Mouse (Mus musculus) right cerebral cortex, adult 2 months (tissue): ENCODE measurements around the gene Sec24a.
"Not testable (repeated sequence)": the region's sequence is repeated elsewhere in the genome, so short reads cannot be mapped to it uniquely, and the experiment has no call there.

ENCODE experiments used
- DNase-seq, 2 experiments: peaks; one replicate each; pipeline ENCODE4 v3.0.0; 2021 to 2022; ENCODE audit warnings: low spot score in 2 of 2

Gene Sec24a

DNA sequence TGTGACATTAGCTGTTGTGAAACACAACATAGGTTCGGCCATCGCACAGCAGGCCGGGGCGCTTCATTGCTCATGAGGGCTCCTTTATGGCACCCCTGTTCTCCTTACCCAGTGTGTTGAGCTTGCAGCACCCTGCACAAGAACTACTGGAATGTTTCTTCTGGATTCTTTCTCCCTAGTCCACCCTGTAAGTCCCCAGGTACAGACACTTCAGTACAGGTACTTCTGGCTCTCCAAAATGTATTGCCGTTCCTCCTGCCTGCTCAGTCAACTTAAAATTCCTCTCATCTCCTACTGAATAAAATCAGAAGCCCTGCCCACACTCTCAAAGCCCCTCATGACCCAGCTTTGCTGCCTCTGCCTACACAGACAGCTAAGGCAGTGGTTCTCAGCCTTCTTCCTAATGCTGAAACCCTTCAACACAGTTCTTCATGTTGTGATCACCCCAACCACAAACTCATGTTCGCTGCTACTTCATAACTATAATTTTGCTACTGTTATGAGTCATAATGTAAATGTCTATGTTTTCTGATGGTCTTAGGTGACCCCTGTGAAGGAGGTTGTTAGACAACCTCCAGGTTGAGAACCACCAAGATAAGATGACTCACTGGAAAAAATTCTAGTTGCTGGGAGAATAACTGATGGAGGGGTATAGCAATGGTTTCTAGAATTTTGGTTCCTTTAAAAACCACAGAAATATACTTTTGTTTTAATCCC, 3.3 kb downstream of the Sec24a start:
- DNase-seq = no peak

GRCm38 (mm10) chr11:51759251-51759650, 4.2 kb downstream of the Sec24a start:
- no peak for DNase-seq

GRCm38 (mm10) chr11:51758207-51758606, 5.2 kb downstream of the Sec24a start:
- not testable (repeated sequence) for DNase-seq

GRCm38 (mm10) chr11:51757625-51758024, 5.8 kb downstream of the Sec24a start:
- no peak for DNase-seq

DNA sequence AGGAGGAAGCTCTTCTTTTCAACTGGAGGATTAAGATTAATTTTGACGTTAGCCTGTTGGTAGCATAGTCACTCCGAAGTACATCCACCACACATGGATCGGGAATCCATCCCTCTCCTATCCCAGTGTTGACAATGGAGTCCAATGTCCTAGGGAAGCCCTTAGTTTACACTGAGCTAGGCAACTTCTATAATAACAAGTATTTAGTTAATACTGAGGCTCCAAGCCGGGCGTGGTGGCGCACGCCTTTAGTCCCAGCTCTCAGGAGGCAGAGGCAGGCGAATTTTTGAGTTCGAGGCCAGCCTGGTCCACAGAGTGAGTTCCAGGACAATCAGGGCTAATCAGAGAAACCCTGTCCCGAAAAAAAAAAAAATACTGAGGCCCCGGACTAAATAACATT, 6.4 kb downstream of the Sec24a start:
- DNase-seq = no peak

GRCm38 (mm10) chr11:51756352-51756771, 7.1 kb downstream of the Sec24a start:
- DNase-seq = peak; percentile 85 to 91

GRCm38 (mm10) chr11:51755621-51756311, 7.7 kb downstream of the Sec24a start:
- DNase-seq = peak; percentile 9 to 24

- DNase-seq = not testable (repeated sequence)
Measured at GRCm38 (mm10) chr11:51751623-51752225, 11.7 kb downstream of the Sec24a start.

GRCm38 (mm10) chr11:51746096-51746495, 17.3 kb downstream of the Sec24a start:
- DNase-seq = no peak

DNA sequence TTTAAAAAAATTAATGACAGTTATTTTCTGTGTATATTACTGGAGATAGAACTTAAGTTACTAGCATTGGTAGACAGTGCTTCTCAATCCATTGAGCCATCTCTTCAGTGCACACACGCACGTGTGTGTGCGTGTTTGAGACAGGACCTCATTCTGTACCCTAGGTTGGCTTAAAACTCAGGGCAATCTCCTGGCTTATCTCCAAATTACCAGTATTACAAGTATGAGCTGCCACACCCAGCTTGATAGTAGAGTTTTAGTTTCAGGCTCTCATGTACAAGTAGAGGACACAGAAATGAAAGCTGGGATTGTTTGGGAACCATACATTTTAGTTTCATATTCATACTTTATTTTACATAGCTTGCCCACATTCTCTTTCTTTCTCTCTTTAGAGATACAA, 22.7 kb downstream of the Sec24a start:
- no peak for DNase-seq

DNA sequence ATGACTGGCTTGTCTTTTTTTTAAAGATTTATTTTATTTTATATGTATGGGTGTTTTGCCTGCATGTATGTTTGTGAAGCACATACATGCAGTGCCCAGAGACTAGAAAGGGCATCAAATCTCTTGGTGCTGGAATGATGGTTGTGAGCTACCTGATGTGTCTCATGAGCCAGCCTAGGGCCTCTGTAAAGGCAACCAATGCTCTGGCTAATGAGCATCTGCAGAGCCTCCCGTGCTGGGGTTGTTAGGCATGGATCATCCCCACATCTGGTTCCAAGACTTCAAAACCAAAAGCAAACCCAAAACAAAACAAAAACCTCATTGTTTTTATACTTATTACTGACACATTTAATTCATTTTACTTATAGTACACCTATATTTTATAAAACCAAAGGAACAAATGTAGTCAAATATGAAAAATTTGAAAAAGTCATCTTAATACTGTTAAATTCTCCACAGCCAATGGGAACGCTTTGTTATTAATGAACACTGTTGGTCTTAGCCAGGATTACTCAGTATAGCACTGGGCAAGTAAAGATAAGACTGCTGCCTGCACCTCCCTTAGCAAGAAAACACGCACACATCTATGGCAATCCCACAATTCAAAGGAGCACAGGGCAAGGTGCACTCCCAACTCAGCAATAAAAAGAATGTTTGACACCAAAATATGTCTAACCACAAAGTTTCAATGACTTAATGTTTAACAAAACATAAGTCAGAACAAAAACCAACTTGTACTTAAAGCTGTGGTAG, 24.6 kb downstream of the Sec24a start:
- DNase-seq = no peak

DNA sequence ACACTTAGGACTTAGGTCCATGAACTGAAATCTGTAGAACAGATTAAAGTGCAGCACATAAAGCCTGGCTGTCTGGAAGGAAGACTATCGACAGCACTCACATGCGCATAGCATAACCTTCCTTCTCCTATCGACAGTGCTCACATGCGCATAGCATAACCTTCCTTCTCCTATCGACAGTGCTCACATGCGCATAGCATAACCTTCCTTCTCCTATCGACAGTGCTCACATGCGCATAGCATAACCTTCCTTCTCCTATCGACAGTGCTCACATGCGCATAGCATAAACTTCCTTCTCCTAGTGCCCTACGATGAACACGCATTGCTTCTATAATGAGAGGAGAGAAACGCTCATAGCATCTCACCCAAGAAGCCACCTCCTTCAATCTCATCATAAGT, 29.2 kb downstream of the Sec24a start:
- not testable (repeated sequence) for DNase-seq

GRCm38 (mm10) chr11:51732883-51733282, 30.6 kb downstream of the Sec24a start:
- DNase-seq = no peak

GRCm38 (mm10) chr11:51721066-51721465, 42.4 kb downstream of the Sec24a start:
- DNase-seq = no peak

DNA sequence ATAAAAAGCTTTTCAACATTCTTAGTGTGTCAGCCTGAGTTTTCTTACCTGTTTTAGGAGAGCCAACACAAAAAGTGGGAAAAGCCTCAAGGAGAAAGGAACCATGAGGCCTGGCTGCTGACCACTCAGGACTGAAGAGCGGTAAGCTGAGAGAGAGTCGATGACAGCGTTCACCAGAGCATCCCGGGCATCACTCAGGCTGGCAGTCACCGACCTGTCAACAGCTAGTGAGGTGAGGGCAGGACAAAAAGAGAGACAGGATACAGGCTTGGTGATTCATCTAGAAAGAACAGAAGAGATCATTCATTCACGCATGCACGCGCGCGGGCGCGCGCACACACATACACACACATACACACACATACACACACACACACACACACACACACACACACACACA, 56.4 kb downstream of the Sec24a start:
- DNase-seq = no peak

DNA sequence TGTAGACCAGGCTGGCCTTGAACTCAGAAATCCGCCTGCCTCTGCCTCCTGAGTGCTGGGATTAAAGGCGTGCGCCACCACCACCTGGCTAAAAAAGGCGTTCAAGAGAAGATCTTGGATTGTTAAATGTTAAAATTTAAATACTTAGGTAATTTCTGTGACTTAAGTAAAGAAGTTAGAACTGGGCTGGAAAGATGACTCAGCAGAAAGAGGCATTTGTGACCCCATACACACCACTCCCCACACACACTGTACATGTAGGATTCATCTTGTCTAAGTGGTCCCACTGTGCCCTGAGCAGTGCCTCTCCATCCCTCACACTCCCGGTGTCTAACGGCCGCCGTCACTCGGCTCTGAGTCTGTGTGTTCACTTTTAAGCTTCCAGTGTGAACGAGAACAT, 57.0 kb downstream of the Sec24a start:
- DNase-seq = no peak

GRCm38 (mm10) chr11:51703379-51703998, 59.9 kb downstream of the Sec24a start:
- peak in 1 of 2 experiments; percentile 10 for DNase-seq

GRCm38 (mm10) chr11:51702831-51703230, 60.6 kb downstream of the Sec24a start:
- no peak for DNase-seq

- DNase-seq = no peak
Measured at GRCm38 (mm10) chr11:51694984-51695383, 68.5 kb downstream of the Sec24a start.

GRCm38 (mm10) chr11:51690597-51690996, 72.8 kb downstream of the Sec24a start:
- DNase-seq = not testable (repeated sequence)

- DNase-seq = no peak
Measured at GRCm38 (mm10) chr11:51689343-51689742, 74.1 kb downstream of the Sec24a start.
